Mouse (Mus musculus): ENCODE measurements around the gene Armc7.

- TF ChIP-seq POLR2A (IDR thresholded peaks at IDR 0.05; ENCODE audit: control insufficient read depth, low read depth, low read length) = no peak
- TF ChIP-seq CTCF (IDR thresholded peaks at IDR 0.05; ENCODE audit: control insufficient read depth, insufficient read depth, insufficient replicate concordance, low read depth, low read length) = no peak
These were observed 28.1 kb upstream of the Armc7 start for GRCm38 (mm10) chr11:115447321-115447885.
